Mouse (Mus musculus) inflammation-experienced regulatory T-cells, adult 6 months (primary cell): ENCODE measurements around the gene Rab7. TPM values are rescaled to one million over a fixed set of nuclear protein-coding genes. Genes with fewer than 3 reads are reported as not detected.
"Not testable (repeated sequence)": the region's sequence is repeated elsewhere in the genome, so short reads cannot be mapped to it uniquely, and the experiment has no call there.

ENCODE experiments used
- ATAC-seq: one replicate; pipeline ENCODE4 v1.8.0; 2017
- polyA plus RNA-seq, 3 experiments: library from polyadenylated mRNA; unstranded; fragments of 100-300 nt; shearing (Covaris generic); gene quantifications; one replicate each; pipeline ENCODE4 v1.2.1; 2017

Rab7 gene
- polyA plus RNA-seq, 3 experiments from 2014 or later = 271 to 323 (median 302) TPM

GRCm38 (mm10) chr6:88053228-88054080, 8.4 kb upstream of the Rab7 start:
- ATAC-seq = no peak

DNA sequence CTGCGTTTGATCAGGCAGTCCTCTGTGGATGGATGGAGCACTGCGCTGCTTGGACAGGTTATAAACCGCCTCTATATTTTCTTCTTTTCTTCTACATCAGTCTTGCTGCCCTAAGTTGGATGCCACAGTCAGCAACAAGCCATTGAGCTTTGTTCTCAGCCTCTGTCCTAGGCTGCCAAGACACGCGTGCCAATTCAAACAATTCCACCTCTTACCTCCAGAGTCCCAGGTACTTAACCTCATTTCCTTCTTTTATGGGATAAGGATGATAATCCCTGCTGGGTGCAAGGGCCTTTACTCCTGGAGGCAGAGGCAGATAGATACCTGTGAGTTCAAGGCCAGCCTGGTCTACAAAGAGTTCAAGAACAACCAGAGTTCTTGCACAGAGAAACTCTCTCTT, 6.1 kb upstream of the Rab7 start:
- no peak for ATAC-seq

- no peak for ATAC-seq
Observed at GRCm38 (mm10) chr6:88049008-88049407, 3.9 kb upstream of the Rab7 start.

DNA sequence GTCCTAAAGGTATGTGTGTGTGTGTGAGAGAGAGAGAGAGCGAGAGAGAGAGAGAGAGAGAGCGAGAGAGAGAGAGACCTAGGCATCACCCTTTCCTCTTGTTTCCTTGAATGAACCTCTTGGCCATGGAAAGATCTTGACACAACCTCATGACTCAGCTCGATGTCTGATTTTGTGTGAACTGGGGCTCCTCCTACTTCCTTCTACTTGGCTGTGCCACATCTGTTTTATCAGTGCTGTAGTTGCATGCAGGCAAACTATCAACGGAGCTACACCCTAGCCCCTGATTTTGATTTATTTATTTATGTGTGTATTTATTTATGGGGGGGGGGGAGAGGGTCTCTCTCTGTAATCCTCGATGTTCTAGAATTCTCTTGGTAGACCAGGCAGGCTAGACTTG, 2.8 kb upstream of the Rab7 start:
- no peak for ATAC-seq

- ATAC-seq = no peak
Observed at GRCm38 (mm10) chr6:88045406-88045766, 316 bp upstream of the Rab7 start.

DNA sequence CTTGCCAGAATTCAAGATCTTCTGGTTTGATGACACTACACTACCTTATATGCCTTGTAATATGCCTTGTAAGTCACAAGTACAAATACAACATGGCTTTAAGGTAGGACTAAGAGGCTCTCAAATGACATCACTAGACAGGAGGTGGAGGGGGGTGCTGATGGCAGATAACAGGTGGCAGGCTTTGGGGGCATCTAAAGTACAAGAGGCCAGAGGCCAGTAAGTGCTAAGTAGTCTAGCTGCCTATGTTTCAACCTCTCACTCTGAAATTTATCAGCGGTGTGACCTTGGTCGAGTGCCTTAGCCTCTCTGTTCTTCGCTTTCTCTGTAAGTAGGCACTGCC, 865 bp downstream of the Rab7 start:
- peak; percentile 18 for ATAC-seq

DNA sequence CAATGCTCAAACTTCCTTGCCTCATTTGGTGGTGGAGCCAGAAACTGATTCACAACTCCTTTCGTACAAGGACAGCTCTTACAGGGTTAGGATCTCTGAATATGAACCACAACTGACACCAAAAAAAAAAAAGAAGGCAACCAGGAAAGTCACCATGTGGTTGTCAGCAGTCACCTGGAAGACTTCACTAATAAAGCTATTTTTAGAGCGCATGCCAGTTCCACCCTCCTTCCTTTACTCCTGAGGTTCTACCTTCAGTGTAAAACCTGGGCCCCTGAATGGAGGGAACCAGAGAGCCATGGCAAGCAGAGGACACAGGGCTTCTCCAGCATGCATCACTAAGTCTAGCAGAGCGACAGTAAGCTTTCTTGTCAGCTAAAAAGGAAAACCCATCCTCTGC, 2.7 kb downstream of the Rab7 start:
- ATAC-seq = no peak

- ATAC-seq = no peak
Observed at GRCm38 (mm10) chr6:88041221-88041620, 3.8 kb downstream of the Rab7 start.

DNA sequence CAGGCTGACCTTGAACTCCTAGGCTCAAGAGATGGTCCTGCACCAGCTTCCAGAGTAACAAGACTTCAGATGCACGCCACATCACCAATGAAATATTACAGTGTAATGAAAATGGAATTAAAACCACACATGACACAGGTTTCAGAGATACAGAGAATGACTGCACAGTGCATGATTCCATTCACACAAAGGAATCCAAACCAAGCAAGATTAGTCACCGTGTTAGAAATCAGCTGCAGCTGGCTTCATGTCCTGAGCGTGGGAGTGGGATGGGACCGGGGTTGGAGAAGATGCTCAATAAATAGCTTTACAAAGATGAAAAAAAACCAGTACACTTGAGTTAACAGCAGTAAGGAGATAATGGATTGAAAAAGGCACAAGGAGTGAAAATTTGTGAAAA, 5.6 kb downstream of the Rab7 start:
- ATAC-seq = no peak

DNA sequence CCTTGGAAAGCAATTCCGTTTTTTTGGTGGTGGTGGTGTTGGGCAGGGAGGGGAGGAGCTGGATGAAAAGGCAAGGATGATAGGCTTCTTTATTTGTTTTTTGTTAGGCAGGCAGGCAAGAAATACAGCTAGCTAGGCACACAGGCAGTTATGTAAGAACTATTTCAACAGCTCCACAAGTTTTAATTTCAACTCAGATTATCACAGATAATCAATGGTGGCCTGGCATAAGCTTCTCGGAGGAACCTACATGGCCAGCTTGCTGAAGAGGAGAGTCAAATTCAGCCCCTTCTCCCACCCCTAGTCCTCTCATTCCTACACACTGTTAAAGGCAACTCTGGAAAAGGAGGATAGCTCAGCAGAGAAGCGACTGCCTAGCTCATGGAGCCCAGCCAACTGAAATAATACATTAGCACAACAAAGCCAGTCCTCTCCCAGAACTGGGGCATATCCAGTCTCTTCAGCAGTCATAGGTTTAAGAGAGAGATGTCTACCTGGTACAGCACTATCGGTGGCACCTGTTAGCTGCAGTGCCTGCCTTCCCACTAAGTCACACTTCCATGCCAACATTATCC, 7.5 kb downstream of the Rab7 start:
- ATAC-seq = no peak

DNA sequence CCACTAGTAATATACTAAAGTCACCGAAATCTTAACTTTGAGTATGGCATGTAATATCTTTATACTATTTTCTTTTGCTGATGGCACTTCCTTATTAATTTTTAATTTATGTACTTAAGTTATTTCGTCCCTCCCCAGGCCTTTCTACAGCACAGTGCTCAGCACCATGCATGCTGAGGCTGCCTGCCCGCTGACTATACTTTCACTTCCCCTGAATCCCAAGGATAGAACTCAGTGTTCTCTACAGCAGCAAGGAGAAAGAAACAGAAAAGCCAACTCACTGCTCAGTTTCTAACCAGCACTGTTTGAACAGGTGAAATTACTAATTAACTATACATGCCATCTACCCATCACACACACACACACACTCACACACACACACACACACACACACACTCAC, 11.6 kb downstream of the Rab7 start:
- ATAC-seq = no peak

DNA sequence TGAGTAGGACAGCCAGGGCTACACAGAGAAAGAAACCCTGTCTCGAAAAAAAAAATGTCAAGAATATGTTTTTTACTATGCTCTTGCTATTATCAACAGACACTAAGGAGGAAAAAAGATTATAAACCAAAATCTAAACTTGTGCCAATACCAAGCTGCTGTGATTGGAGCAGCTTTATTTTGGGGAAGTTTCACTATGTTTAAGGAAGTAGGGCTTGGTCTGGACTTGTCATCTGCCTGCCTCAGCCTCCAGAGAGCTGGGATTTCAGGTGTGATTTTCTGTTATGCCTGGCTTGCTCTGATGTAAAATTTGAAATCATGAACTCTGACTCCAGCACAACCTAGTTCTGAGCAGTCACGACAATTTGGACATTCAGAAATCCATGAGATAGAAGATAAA, 14.6 kb downstream of the Rab7 start:
- no peak for ATAC-seq

DNA sequence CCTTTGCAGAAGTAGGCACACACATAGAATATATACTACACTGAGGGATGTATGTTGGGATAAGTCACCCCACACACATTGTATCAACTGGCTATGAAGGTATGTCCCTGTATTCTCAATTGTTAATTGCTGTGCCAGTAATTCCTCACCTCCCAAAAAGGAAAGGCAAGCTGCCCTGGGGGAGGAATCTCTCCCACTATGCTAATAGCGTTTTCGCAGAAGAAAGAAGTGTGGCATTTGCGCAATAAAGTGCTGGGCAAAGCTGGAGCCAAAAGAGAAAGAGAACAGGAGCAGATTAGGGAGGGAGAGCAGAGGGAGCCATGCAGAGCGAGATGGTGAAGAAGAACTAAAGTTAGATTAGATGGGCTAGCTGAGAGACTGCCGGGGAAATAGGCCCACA, 17.7 kb downstream of the Rab7 start:
- no peak for ATAC-seq

GRCm38 (mm10) chr6:88023316-88023890, 21.7 kb downstream of the Rab7 start:
- ATAC-seq = no peak

- ATAC-seq = no peak
Observed at GRCm38 (mm10) chr6:88019154-88019553, 25.9 kb downstream of the Rab7 start.

GRCm38 (mm10) chr6:88017821-88018220, 27.2 kb downstream of the Rab7 start:
- no peak for ATAC-seq

- no peak for ATAC-seq
Observed at GRCm38 (mm10) chr6:88015797-88016196, 29.3 kb downstream of the Rab7 start.

DNA sequence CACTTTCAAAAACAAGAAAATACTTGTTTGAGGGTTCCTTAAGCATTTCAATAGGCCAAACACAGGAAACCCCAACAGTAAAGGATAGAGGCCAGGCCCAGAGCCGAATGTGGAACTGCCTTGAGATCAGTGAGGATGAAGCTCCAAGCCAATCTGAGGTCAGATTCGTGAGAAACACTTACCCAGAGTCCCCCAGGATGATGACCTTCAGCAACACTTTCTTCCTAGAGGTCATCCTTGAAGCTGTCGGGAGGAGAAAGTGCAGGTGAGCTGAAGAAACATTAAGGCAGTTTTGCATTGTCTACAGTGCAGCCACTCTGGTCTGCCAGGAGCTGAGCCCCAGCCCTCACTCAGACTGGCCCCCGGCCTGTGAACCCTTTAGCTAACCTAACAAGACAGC, 31.6 kb downstream of the Rab7 start:
- ATAC-seq = no peak

GRCm38 (mm10) chr6:88012601-88013000, 32.5 kb downstream of the Rab7 start:
- no peak for ATAC-seq

- not testable (repeated sequence) for ATAC-seq
Observed at GRCm38 (mm10) chr6:88011106-88011505, 34.0 kb downstream of the Rab7 start.

- no peak for ATAC-seq
Observed at GRCm38 (mm10) chr6:88009209-88009608, 35.9 kb downstream of the Rab7 start.

DNA sequence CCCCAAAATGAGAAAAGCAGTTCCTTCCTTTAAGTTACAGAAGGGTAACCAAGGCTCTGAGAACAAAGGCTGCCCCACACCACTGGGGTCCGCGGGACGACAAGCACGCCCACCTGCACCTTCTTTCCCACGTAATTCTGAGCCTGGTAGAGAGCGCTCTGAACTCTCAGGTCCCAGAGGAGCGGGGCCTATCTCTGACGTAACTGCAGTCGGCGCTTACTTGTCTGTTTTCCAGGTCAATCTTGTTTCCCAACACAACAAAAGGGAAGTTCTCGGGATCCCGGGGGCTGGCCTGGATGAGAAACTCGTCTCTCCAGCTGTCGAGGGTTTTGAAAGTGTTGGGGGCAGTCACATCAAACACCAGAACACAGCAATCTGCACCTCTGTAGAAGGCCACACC, 40.3 kb downstream of the Rab7 start:
- not testable (repeated sequence) for ATAC-seq

- ATAC-seq = no peak
Observed at GRCm38 (mm10) chr6:88003439-88003838, 41.6 kb downstream of the Rab7 start.

DNA sequence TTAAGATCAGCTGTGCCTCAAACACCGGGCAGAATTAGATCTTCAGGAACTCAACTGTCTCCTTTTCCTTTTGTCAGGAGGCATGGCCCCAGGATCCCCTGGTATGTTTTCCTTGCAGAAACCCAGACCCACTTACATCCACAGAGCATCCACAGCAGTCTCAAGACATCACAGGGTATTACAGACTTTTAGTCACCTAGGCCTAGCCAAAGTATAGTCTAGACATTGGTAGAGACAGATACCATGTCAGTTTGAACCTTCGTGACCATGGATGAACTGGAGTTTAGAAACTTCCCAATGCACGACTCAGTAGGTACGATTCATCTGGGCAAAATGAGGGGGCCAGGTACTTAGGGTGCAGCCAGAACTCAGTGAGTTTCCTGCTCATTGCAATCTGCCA, 46.7 kb downstream of the Rab7 start:
- ATAC-seq = no peak
